Mouse (Mus musculus) gastrocnemius, adult 8-10 months (tissue): Measurements from ENCODE around the gene Kif5a. TPM values are rescaled to one million over a fixed set of nuclear protein-coding genes. Genes with fewer than 3 reads are reported as not detected.
A peak's percentile ranks its signal among the peaks of the same experiment; 100 is the strongest.

Source experiments
- DNase-seq, 2 experiments: peaks; one replicate each; pipeline ENCODE4 v3.0.0; 2022; ENCODE audit warnings: low spot score in 2 of 2
- total RNA-seq, 4 experiments: library from RNA; stranded (reverse); gene quantifications; 2 replicates each; pipeline ENCODE4 v1.2.4; 2022

Kif5a gene
- total RNA-seq, 4 experiments from 2014 or later, result 0.22 to 0.36 (median 0.29) TPM

- DNase-seq, result peak; percentile 54 to 70
Observed at GRCm38 (mm10) chr10:127289573-127290191, 26.5 kb upstream of the Kif5a start.

- DNase-seq, result peak; percentile 85 to 88
Observed at GRCm38 (mm10) chr10:127288800-127289572, 25.8 kb upstream of the Kif5a start, which contains the start of gene Mbd6. Mbd6 (minus strand) TSS chr10:127289018.

GRCm38 (mm10) chr10:127288328-127288799 is 25.2 kb upstream of the Kif5a start:
- DNase-seq, result no peak

- no peak for DNase-seq
Observed at GRCm38 (mm10) chr10:127287936-127288293, 24.8 kb upstream of the Kif5a start.

GRCm38 (mm10) chr10:127287271-127287935 is 24.3 kb upstream of the Kif5a start:
- DNase-seq, result no peak

GRCm38 (mm10) chr10:127286730-127287129 is 23.6 kb upstream of the Kif5a start:
- no peak for DNase-seq

GRCm38 (mm10) chr10:127286194-127286593 is 23.0 kb upstream of the Kif5a start:
- no peak for DNase-seq

GRCm38 (mm10) chr10:127285644-127286043 is 22.5 kb upstream of the Kif5a start:
- no peak for DNase-seq

GRCm38 (mm10) chr10:127284724-127285500 is 21.8 kb upstream of the Kif5a start:
- DNase-seq, result no peak

- DNase-seq, result no peak
Observed at GRCm38 (mm10) chr10:127284105-127284622, 21.0 kb upstream of the Kif5a start.

GRCm38 (mm10) chr10:127282620-127283215 is 19.6 kb upstream of the Kif5a start:
- DNase-seq, result no peak

- DNase-seq, result no peak
Observed at GRCm38 (mm10) chr10:127281316-127281715, 18.2 kb upstream of the Kif5a start.

GRCm38 (mm10) chr10:127279730-127280129 is 16.6 kb upstream of the Kif5a start:
- no peak for DNase-seq

- DNase-seq, result no peak
Observed at GRCm38 (mm10) chr10:127274261-127275022, 11.3 kb upstream of the Kif5a start.

- DNase-seq, result no peak
Observed at GRCm38 (mm10) chr10:127272371-127272770, 9.2 kb upstream of the Kif5a start.

GRCm38 (mm10) chr10:127269884-127270283 is 6.7 kb upstream of the Kif5a start:
- no peak for DNase-seq

- DNase-seq, result no peak
Observed at GRCm38 (mm10) chr10:127269036-127269435, 5.9 kb upstream of the Kif5a start.

GRCm38 (mm10) chr10:127268401-127268800 is 5.3 kb upstream of the Kif5a start:
- no peak for DNase-seq

- DNase-seq, result no peak
Observed at GRCm38 (mm10) chr10:127267318-127267717, 4.2 kb upstream of the Kif5a start.
